Mouse (Mus musculus) liver, embryonic 12.5 days (tissue): ENCODE data around the gene Tnfaip1. TPM values are rescaled to one million over a fixed set of nuclear protein-coding genes. Genes with fewer than 3 reads are reported as not detected.
A peak's percentile ranks its signal among the peaks of the same experiment; 100 is the strongest.

Experiments used
- ATAC-seq: fragments of 200-750 bp; cut with Nextera tagmentation; 2 replicates; pipeline ENCODE4 v1.8.0; 2017; ENCODE audit warnings: moderate number of reproducible peaks, mild to moderate bottlenecking, moderate library complexity
- H3K27ac ChIP-seq: fragments of 300-500 bp; sonication (generic); 2 replicates; pipeline ENCODE4 v1.5.1; 2016; ENCODE audit warnings: mild to moderate bottlenecking
- H3K27me3 ChIP-seq: fragments of 300-500 bp; sonication (generic); replicated peaks from 2 replicates; pipeline ENCODE4 v1.6.1; 2016; ENCODE audit warnings: mild to moderate bottlenecking, moderate library complexity
- H3K36me3 ChIP-seq: fragments of 300-500 bp; sonication (generic); 2 replicates; pipeline ENCODE4 v1.6.1; 2016; ENCODE audit warnings: mild to moderate bottlenecking, moderate library complexity
- H3K4me1 ChIP-seq: fragments of 300-500 bp; sonication (generic); 2 replicates; pipeline ENCODE4 v1.6.1; 2016
- H3K4me2 ChIP-seq: fragments of 300-500 bp; sonication (generic); 2 replicates; pipeline ENCODE4 v1.6.1; 2016; ENCODE audit warnings: mild to moderate bottlenecking, moderate library complexity
- H3K4me3 ChIP-seq: fragments of 300-500 bp; sonication (generic); 2 replicates; pipeline ENCODE4 v1.5.1; 2016; ENCODE audit warnings: mild to moderate bottlenecking, moderate library complexity
- H3K9ac ChIP-seq: fragments of 300-500 bp; sonication (generic); 2 replicates; pipeline ENCODE4 v1.6.1; 2016; ENCODE audit warnings: mild to moderate bottlenecking, moderate library complexity
- H3K9me3 ChIP-seq: fragments of 300-500 bp; sonication (generic); replicated peaks from 2 replicates; pipeline ENCODE4 v1.6.1; 2016; ENCODE audit warnings: mild to moderate bottlenecking, moderate library complexity
- WGBS: fragments of 180-500 bp; shearing (Covaris S2); methylation state at CpG from one replicate; pipeline ENCODE4 v1.1.7; 2016; ENCODE audit not compliant: insufficient replicate concordance; 5-methylcytosine and 5-hydroxymethylcytosine counted together
- polyA plus RNA-seq: library from polyadenylated mRNA; unstranded; fragments of >200 nt; fragmentation: Nextera tagmentation; extraction: Ambion mirVana; gene quantifications from 2 replicates; pipeline ENCODE4 v1.2.1, GENCODE M21; 2016

The Tnfaip1 gene
- polyA plus RNA-seq, 1 experiment from 2014 or later = 22.3 TPM

DNA sequence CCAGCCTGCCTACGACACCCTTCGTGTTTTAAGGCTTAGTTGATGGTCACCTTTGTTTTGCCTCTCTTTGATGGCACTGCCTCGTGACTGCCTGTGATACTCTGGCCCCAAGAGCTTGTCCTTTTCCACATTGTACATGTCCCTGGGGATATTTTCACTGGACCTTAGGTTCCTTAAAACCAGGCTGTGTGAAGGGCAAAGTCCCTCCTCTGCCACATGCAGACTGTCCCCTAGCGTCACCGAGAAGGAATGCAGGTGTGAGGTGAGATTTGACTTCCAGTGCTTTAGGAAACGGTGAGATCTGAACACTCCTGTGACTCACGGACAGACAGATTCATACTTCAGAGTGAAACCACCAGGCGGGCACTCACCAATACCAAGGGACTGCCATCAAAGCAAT lies 21.1 kb upstream of the Tnfaip1 start:
- Histone ChIP-seq H3K4me2 (no peak overlapping the region), H3K9me3 (0 out of 2 replicates have a peak, but pooled peaks cover 4% of the 10 kb centered on the region), H3K27me3 (no peaks in the 10 kb centered on the region), H3K9ac (no peak overlapping the region), H3K27ac (no peak overlapping the region), H3K4me3 (no peak overlapping the region), H3K4me1 (peaks cover 15% of the 10 kb centered on the region), H3K36me3 (no peaks in the 10 kb centered on the region)
- WGBS = 56% methylated on average over 8 of the region's 8 CpGs
- ATAC-seq = no peak

- Histone ChIP-seq H3K27me3 (no peaks in the 10 kb centered on the region), H3K4me3 (no peak overlapping the region), H3K9ac (no peak overlapping the region), H3K9me3 (0 out of 2 replicates have a peak, but pooled peaks cover 4% of the 10 kb centered on the region), H3K27ac (no peak overlapping the region), H3K36me3 (no peaks in the 10 kb centered on the region), H3K4me1 (peaks cover 20% of the 10 kb centered on the region), H3K4me2 (no peak overlapping the region)
- WGBS = 51% methylated on average over 4 of the region's 4 CpGs
- no peak for ATAC-seq
Measured at GRCm38 (mm10) chr11:78556070-78556469, 19.9 kb upstream of the Tnfaip1 start.

DNA sequence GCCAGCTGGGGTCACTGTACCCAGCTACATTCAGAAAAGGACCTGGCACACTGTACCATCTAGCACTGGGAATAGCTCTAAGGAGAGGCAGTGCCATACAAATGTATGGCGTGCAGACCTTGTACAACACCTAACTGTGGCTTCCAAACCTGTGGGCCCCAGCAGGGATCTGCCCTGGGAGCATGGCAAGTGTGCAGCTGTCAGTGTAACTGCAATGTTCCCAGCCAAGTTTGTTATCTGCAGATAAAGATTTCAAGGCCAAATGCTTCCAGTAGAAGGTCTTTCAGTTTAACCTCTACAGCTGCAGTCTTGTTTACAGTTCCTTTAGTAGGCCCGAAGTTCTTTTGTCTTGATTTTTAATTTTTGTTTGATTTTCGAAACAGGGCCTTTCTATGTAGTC lies 19.5 kb upstream of the Tnfaip1 start:
- Histone ChIP-seq H3K27ac (peak overlapping the region; percentile 48; the same call in 1 of the 2 replicates), H3K4me2 (no peak overlapping the region), H3K9ac (no peak overlapping the region), H3K4me3 (no peak overlapping the region), H3K4me1 (peaks cover 23% of the 10 kb centered on the region), H3K36me3 (no peaks in the 10 kb centered on the region), H3K9me3 (0 out of 2 replicates have a peak, but pooled peaks cover 4% of the 10 kb centered on the region), H3K27me3 (no peaks in the 10 kb centered on the region)
- 57% methylated on average over 3 of the region's 3 CpGs for WGBS
- ATAC-seq = no peak

DNA sequence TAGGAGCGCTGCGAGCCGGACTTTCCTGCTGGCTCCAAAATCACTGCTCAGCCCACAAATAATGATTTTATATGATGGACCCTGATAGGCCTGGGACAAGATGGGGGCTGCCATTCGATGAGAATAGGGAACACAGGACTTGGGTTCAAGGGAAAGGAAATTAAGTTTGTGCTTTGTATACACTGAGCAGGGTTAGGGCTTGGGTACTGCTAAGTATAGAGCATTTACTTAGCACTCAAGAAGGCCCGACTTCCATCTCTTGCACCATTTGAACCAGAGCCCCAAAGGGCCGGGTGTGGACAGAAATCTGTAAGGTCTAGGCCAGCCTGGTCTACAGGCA lies 14.9 kb upstream of the Tnfaip1 start:
- H3K27ac ChIP-seq = peak overlapping the region; percentile 67
- peak overlapping the region; percentile 91 for H3K4me2 ChIP-seq
- 25% methylated on average over 6 of the region's 6 CpGs for WGBS
- 0 out of 2 replicates have a peak, but pooled peaks cover 4% of the 10 kb centered on the region for H3K9me3 ChIP-seq
- H3K9ac ChIP-seq = peak overlapping the region; percentile 65
- peaks cover 53% of the 10 kb centered on the region for H3K4me1 ChIP-seq
- H3K4me3 ChIP-seq = peak overlapping the region; percentile 83
- peak; percentile 7; the same call in 1 of the 2 replicates for ATAC-seq
- peaks cover 8% of the 10 kb centered on the region; the same call in 1 of the 2 replicates for H3K36me3 ChIP-seq
- no peaks in the 10 kb centered on the region for H3K27me3 ChIP-seq

- H3K27me3 ChIP-seq = no peaks in the 10 kb centered on the region
- H3K9me3 ChIP-seq = 0 out of 2 replicates have a peak, but pooled peaks cover 4% of the 10 kb centered on the region
- ATAC-seq = peak; percentile 100
- H3K4me3 ChIP-seq = peak within 1 kb of the TSS; percentile 83
- H3K36me3 ChIP-seq = peaks cover 14% of the 10 kb centered on the region
- peak within 1 kb of the TSS; percentile 91 for H3K4me2 ChIP-seq
- H3K9ac ChIP-seq = peak within 1 kb of the TSS; percentile 84
- peak within 1 kb of the TSS; percentile 84 for H3K27ac ChIP-seq
- H3K4me1 ChIP-seq = peaks cover 53% of the 10 kb centered on the region
- under 1% methylated on average over 60 of the region's 60 CpGs for WGBS
Measured at GRCm38 (mm10) chr11:78550168-78551058, 14.3 kb upstream of the Tnfaip1 start, which contains the start of gene Tmem97. Gene Tmem97 (minus strand): TSS chr11:78550777.

- peaks cover 56% of the 10 kb centered on the region for H3K4me1 ChIP-seq
- ATAC-seq = no peak
- WGBS = 3% methylated on average over 5 of the region's 5 CpGs
Measured at GRCm38 (mm10) chr11:78549491-78549987, 13.4 kb upstream of the Tnfaip1 start.

DNA sequence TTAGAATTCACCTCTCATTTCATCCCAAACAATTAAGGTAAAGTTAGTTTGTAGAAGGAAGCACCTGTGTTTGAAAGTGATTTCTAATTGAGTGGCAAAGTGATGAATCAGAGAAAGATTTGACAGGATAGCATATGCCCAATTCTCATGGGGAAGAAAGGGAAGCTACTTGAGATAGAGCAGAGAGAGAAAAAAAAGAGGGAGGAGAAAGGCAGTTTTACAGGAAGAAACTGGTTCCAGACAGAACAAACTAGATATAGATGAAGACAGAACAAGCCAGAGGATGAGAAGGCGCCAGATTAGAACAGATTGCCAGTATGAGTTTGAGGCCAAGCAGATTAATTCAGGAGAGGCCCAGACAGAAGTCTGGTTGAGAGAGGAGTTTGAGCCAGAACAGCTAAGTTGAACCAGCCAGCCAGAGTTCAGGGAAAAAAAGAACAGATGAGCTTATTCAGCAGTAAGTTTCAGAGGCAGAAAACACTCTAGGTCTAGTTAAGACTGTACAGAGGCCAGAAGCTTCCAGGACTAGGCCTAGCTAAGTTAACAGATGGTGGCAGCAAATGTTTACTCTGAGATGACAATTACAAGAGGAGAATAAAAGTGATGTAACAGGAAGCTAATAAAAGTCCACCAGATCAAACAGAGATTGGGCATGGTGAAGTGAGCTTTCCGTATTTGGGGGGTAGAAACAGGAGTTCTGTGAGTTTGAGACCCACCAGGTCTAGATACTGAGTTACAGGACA lies 11.8 kb upstream of the Tnfaip1 start:
- no peak for ATAC-seq
- H3K36me3 ChIP-seq = peaks cover 38% of the 10 kb centered on the region
- H3K4me2 ChIP-seq = peak overlapping the region; percentile 91
- 64% methylated on average over 2 of the region's 2 CpGs for WGBS
- H3K9me3 ChIP-seq = no peaks in the 10 kb centered on the region
- H3K9ac ChIP-seq = no peak overlapping the region
- no peaks in the 10 kb centered on the region for H3K27me3 ChIP-seq
- H3K27ac ChIP-seq = peak overlapping the region; percentile 32; the same call in 1 of the 2 replicates
- peaks cover 56% of the 10 kb centered on the region for H3K4me1 ChIP-seq
- no peak overlapping the region for H3K4me3 ChIP-seq

More at GRCm38 (mm10) chr11:78549491-78549987, 13.4 kb upstream of the Tnfaip1 start:
- H3K4me2 ChIP-seq = peak overlapping the region; percentile 91
- peaks cover 23% of the 10 kb centered on the region for H3K36me3 ChIP-seq
- H3K4me3 ChIP-seq = peak overlapping the region; percentile 83
- H3K9ac ChIP-seq = peak overlapping the region; percentile 84
- peak overlapping the region; percentile 84 for H3K27ac ChIP-seq
- H3K9me3 ChIP-seq = 0 out of 2 replicates have a peak, but pooled peaks cover 4% of the 10 kb centered on the region
- H3K27me3 ChIP-seq = no peaks in the 10 kb centered on the region

- ATAC-seq = no peak
- 39% methylated on average over 8 of the region's 8 CpGs for WGBS
- no peaks in the 10 kb centered on the region for H3K9me3 ChIP-seq
Measured at GRCm38 (mm10) chr11:78545181-78545580, 9.0 kb upstream of the Tnfaip1 start.

DNA sequence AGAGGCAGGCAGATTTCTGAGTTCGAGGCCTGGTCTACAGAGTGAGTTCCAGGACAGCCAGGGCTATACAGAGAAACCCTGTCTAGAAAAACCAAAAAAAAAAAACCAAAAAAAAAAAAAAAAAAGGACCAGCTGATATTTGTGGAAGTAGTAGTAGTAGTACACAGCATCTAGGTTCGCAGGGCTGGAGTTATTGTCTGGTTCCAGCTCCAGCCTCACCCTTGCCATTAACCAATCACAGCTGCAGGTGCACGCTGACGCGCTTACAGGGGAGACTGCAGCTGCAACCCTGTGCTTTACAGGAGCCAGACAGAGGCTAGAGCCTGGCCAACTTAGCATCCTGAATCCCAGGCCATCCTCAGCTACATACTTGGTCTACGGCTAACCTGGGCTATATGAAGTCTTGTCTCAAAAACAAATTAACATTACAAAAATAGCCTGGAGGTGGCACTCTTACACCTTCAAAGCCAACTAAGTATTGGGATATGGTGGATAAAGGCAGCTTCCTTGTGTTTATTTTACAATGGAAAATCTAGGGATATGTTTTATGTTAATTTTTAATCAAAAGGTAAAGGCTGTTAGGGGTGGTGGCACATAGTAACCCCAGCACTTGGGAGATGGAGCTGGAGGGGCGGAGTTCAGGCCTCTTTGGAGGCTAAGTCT lies 8.4 kb upstream of the Tnfaip1 start:
- Histone ChIP-seq H3K36me3 (peaks cover 69% of the 10 kb centered on the region), H3K4me3 (no peak overlapping the region), H3K9ac (no peak overlapping the region), H3K4me2 (no peak overlapping the region), H3K27ac (no peak overlapping the region), H3K4me1 (peaks cover 42% of the 10 kb centered on the region), H3K9me3 (no peaks in the 10 kb centered on the region), H3K27me3 (no peaks in the 10 kb centered on the region)
- no peak for ATAC-seq
- 83% methylated on average over 7 of the region's 7 CpGs for WGBS

More at GRCm38 (mm10) chr11:78545181-78545580, 9.0 kb upstream of the Tnfaip1 start:
- Histone ChIP-seq H3K4me3 (no peak overlapping the region), H3K27ac (no peak overlapping the region), H3K4me2 (no peak overlapping the region), H3K4me1 (peaks cover 48% of the 10 kb centered on the region), H3K9ac (no peak overlapping the region), H3K27me3 (no peaks in the 10 kb centered on the region), H3K36me3 (peaks cover 63% of the 10 kb centered on the region)

GRCm38 (mm10) chr11:78540358-78540757 lies 4.2 kb upstream of the Tnfaip1 start:
- H3K4me3 ChIP-seq = no peak overlapping the region
- no peaks in the 10 kb centered on the region for H3K27me3 ChIP-seq
- no peak overlapping the region for H3K27ac ChIP-seq
- WGBS = 74% methylated on average over 3 of the region's 3 CpGs
- no peak for ATAC-seq
- no peak overlapping the region for H3K9ac ChIP-seq
- H3K4me1 ChIP-seq = peaks cover 35% of the 10 kb centered on the region
- no peak overlapping the region for H3K4me2 ChIP-seq
- no peaks in the 10 kb centered on the region for H3K9me3 ChIP-seq
- H3K36me3 ChIP-seq = peaks cover 68% of the 10 kb centered on the region

DNA sequence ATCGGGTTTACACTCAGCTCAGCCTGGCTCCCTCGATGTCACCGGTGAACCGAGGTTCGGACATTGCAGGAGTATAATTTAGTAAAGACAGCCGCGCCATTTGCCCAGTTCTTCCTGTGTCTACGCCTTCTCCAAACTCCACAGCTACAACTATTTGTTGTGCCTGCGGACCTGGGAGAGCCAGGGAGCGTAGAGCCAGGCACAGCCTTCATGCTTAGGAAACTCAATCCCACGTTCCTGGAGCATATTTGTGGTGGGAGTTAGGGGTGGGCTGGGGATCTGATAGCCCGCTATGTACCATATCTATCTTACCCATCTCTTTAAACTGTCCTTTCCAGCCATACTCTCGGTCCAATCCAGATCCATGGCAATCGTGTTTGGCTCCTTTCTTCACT lies 555 bp upstream of the Tnfaip1 start:
- Histone ChIP-seq H3K4me1 (peaks cover 35% of the 10 kb centered on the region), H3K4me2 (peak overlapping the region; percentile 83), H3K27me3 (no peaks in the 10 kb centered on the region), H3K9me3 (no peaks in the 10 kb centered on the region), H3K36me3 (peaks cover 33% of the 10 kb centered on the region), H3K9ac (peak overlapping the region; percentile 88), H3K27ac (peak overlapping the region; percentile 89), H3K4me3 (peak overlapping the region; percentile 81)
- ATAC-seq = no peak
- WGBS = 2% methylated on average over 14 of the region's 14 CpGs
